Mouse (Mus musculus): ENCODE results near the gene Myo5c.

Gene Myo5c

GRCm38 (mm10) chr9:75315238-75315637 lies 83.4 kb downstream of the Myo5c start:
- in situ Hi-C loops (cut with MboI; ENCODE audit: low sequenced_read_pairs), result no loop called here

GRCm38 (mm10) chr9:75316771-75317170 lies 85.0 kb downstream of the Myo5c start:
- in situ Hi-C loops (cut with MboI; ENCODE audit: low sequenced_read_pairs), result no loop called here

GRCm38 (mm10) chr9:75318196-75318595 lies 86.4 kb downstream of the Myo5c start:
- in situ Hi-C loops (cut with MboI; ENCODE audit: low sequenced_read_pairs), result no loop called here

GRCm38 (mm10) chr9:75319365-75319764 lies 87.5 kb downstream of the Myo5c start:
- in situ Hi-C loops (cut with MboI; ENCODE audit: low sequenced_read_pairs), result no loop called here

- in situ Hi-C loops (cut with MboI; ENCODE audit: low sequenced_read_pairs), result no loop called here
Measured at GRCm38 (mm10) chr9:75322099-75322885, 90.5 kb downstream of the Myo5c start.

- in situ Hi-C loops (cut with MboI; ENCODE audit: low sequenced_read_pairs), result no loop called here
Measured at GRCm38 (mm10) chr9:75328047-75328446, 96.2 kb downstream of the Myo5c start.

- in situ Hi-C loops (cut with MboI; ENCODE audit: low sequenced_read_pairs), result no loop called here
Measured at GRCm38 (mm10) chr9:75330821-75331220, 99.0 kb downstream of the Myo5c start.

GRCm38 (mm10) chr9:75334440-75334839 lies 102.6 kb downstream of the Myo5c start:
- in situ Hi-C loops (cut with MboI; ENCODE audit: low sequenced_read_pairs), result no loop called here

GRCm38 (mm10) chr9:75338016-75338415 lies 106.2 kb downstream of the Myo5c start:
- in situ Hi-C loops (cut with MboI; ENCODE audit: low sequenced_read_pairs), result no loop called here

- in situ Hi-C loops (cut with MboI; ENCODE audit: low sequenced_read_pairs), result no loop called here
Measured at GRCm38 (mm10) chr9:75342433-75342832, 110.6 kb downstream of the Myo5c start.

- in situ Hi-C loops (cut with MboI; ENCODE audit: low sequenced_read_pairs), result no loop called here
Measured at GRCm38 (mm10) chr9:75347458-75347857, 115.6 kb downstream of the Myo5c start, which contains the start of gene Bcl2l10. Gene Bcl2l10 (plus strand): TSS chr9:75347758.

- in situ Hi-C loops (cut with MboI; ENCODE audit: low sequenced_read_pairs), result no loop called here
Measured at GRCm38 (mm10) chr9:75348066-75348465, 116.2 kb downstream of the Myo5c start.

- in situ Hi-C loops (cut with MboI; ENCODE audit: low sequenced_read_pairs), result no loop called here
Measured at GRCm38 (mm10) chr9:75348641-75349040, 116.8 kb downstream of the Myo5c start.

- in situ Hi-C loops (cut with MboI; ENCODE audit: low sequenced_read_pairs), result no loop called here
Measured at GRCm38 (mm10) chr9:75353094-75353493, 121.3 kb downstream of the Myo5c start.

Measured in CH12F3 (cell line).